Mouse (Mus musculus) limb, embryonic 14.5 days (tissue): Measurements from ENCODE around the gene Zmiz1. TPM values are rescaled to one million over a fixed set of nuclear protein-coding genes. Genes with fewer than 3 reads are reported as not detected.

Experiments
- ATAC-seq: fragments of 200-750 bp; cut with Nextera tagmentation; 2 replicates; pipeline ENCODE4 v1.8.0; 2017; ENCODE audit warnings: low read depth, moderate number of reproducible peaks, moderate TSS enrichment; ENCODE audit not compliant: low FRiP score
- DNase-seq: peaks from one replicate; pipeline ENCODE4 v3.0.0-alpha.2; 2015; ENCODE audit warnings: low spot score
- H3K27ac ChIP-seq: fragments of 300-500 bp; sonication (generic); replicated peaks from 2 replicates; pipeline ENCODE4 v1.5.1; 2014; ENCODE audit warnings: low read depth, mild to moderate bottlenecking, low read length, moderate library complexity, mixed read lengths
- H3K27me3 ChIP-seq: fragments of 300-500 bp; sonication (generic); 2 replicates; pipeline ENCODE4 v1.6.1; 2014; ENCODE audit warnings: low read length, mixed read lengths; ENCODE audit not compliant: control insufficient read depth, insufficient read depth
- H3K36me3 ChIP-seq: fragments of 300-500 bp; sonication (generic); 2 replicates; pipeline ENCODE4 v1.6.1; 2014; ENCODE audit warnings: mild to moderate bottlenecking, low read length, moderate library complexity, mixed read lengths; ENCODE audit not compliant: control insufficient read depth, insufficient read depth
- H3K4me1 ChIP-seq: fragments of 300-500 bp; sonication (generic); 2 replicates; pipeline ENCODE4 v1.6.1; 2014; ENCODE audit warnings: antibody characterized with exemption, low read length, mixed read lengths; ENCODE audit not compliant: control insufficient read depth, insufficient read depth
- H3K4me2 ChIP-seq: fragments of 300-500 bp; sonication (generic); replicated peaks from 2 replicates; pipeline ENCODE4 v1.6.1; 2014; ENCODE audit warnings: low read depth, mild to moderate bottlenecking, low read length, moderate library complexity; ENCODE audit not compliant: severe bottlenecking
- H3K4me3 ChIP-seq: fragments of 300-500 bp; sonication (generic); replicated peaks from 2 replicates; pipeline ENCODE4 v1.5.1; 2014; ENCODE audit warnings: low read length
- H3K9ac ChIP-seq: fragments of 300-500 bp; sonication (generic); 2 replicates; pipeline ENCODE4 v1.6.1; 2014; ENCODE audit warnings: mild to moderate bottlenecking, low read depth, low read length, moderate library complexity; ENCODE audit not compliant: severe bottlenecking
- H3K9me3 ChIP-seq: fragments of 300-500 bp; sonication (generic); 2 replicates; pipeline ENCODE4 v1.6.1; 2016; ENCODE audit warnings: low read length; ENCODE audit not compliant: control insufficient read depth
- POLR2A ChIP-seq: fragments of 200-500 bp; IDR thresholded peaks from 2 replicates; pipeline ENCODE4 v1.8.0; 2012; ENCODE audit warnings: inconsistent platforms, mild to moderate bottlenecking, moderate library complexity, borderline replicate concordance; ENCODE audit not compliant: insufficient read depth, insufficient read length; ENCODE audit errors: extremely low read depth
- WGBS: fragments of 180-500 bp; shearing (Covaris S2); extraction: QIAGEN DNeasy Blood & Tissue Kit; methylation state at CpG from one replicate; pipeline ENCODE4 v1.1.7; 2014; 5-methylcytosine and 5-hydroxymethylcytosine counted together
- polyA plus RNA-seq, 2 experiments: library from polyadenylated mRNA; depleted of rRNA in 1 of 2; stranded (reverse) in 1 of 2; unstranded in 1 of 2; fragments of >200 nt; fragmentation: Nextera tagmentation in 1 of 2; extraction: Ambion mirVana in 1 of 2; gene quantifications; 2 replicates each; pipeline versions ENCODE4 v1.2.1 to v1.2.3; 2012 to 2014

Gene Zmiz1
- polyA plus RNA-seq, 2 experiments = 61.8 to 81.2 TPM

DNA sequence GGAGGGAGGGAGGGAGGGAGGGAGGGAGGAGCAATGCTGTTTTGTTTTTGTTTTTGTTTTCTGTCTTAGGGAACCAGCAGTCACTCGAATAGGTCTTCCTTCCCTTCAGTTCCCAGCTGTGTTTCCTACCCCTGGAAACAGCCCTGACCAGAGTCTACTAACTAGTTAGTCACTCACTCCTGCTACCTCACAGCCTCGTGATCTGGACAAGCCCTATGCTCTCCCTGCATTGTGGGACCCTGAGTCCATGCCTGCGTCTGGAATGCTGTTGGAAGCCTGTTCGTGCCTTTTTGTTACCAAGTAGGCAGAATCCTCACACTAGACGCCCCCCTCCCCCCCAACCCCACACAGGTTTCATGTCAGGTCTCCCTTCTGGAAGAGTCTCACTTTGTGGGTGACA is 15.0 kb downstream of the Zmiz1 start:
- Histone ChIP-seq H3K27ac (no peak overlapping the region), H3K36me3 (peaks cover 29% of the 10 kb centered on the region), H3K27me3 (no peaks in the 10 kb centered on the region), H3K4me2 (no peak overlapping the region), H3K9me3 (no peaks in the 10 kb centered on the region), H3K4me3 (no peak overlapping the region), H3K4me1 (peaks cover 86% of the 10 kb centered on the region), H3K9ac (no peak overlapping the region)
- DNase-seq (no peak), ATAC-seq (no peak)
- WGBS = 38% methylated on average over 5 of the region's 5 CpGs
- no peak for TF ChIP-seq POLR2A

DNA sequence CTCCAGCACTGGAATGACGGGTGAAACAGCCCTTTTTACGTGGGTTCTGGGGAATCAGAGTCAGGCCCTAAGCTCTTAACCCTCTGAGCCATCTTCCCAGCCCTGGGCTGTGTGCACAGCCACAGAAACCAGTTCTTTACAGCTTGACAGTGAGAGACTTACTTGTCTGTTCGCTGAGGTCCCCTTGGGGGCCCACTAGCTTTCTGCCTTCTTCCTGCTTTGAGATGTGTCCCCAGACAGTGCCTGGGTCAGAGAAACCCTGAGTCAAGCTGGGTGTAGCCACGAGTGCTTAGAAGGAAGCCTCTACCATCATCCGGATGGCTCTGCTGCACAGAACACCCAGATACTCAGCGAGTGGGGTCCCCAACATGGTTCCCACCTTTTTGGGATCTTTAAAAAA is 15.7 kb downstream of the Zmiz1 start:
- WGBS = 49% methylated on average over 6 of the region's 6 CpGs
- Histone ChIP-seq H3K36me3 (peaks cover 34% of the 10 kb centered on the region), H3K4me1 (peaks cover 86% of the 10 kb centered on the region), H3K9ac (no peak overlapping the region), H3K4me2 (no peak overlapping the region), H3K27ac (0 out of 2 replicates have a peak overlapping the region, but pooled peaks have one; percentile 16), H3K9me3 (no peaks in the 10 kb centered on the region), H3K27me3 (no peaks in the 10 kb centered on the region), H3K4me3 (no peak overlapping the region)
- ATAC-seq = no peak
- TF ChIP-seq POLR2A = no peak
- DNase-seq = no peak

DNA sequence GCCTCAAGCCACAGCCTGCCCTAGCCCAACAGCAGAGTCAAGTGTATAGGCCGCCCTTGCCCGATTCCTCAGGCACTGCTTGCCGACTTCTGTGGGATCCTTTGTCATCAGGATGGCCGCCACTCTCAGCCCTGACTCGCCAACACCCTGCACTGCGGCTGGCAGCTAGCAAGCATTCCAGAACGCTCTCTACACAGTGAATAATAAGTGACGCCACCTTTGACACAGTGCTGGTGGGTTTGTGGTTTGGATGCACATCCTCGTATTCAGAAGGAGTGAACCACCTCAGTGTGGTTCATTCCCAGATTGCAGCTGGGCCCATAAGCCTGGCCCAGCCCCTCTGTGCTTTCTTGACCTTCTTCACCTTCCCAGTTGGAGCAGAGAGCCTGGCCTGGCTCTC is 17.1 kb downstream of the Zmiz1 start:
- Histone ChIP-seq H3K27ac (peak overlapping the region; percentile 33; the same call in 1 of the 2 replicates), H3K4me1 (peaks cover 87% of the 10 kb centered on the region), H3K9ac (no peak overlapping the region), H3K36me3 (peaks cover 29% of the 10 kb centered on the region), H3K4me3 (no peak overlapping the region), H3K9me3 (no peaks in the 10 kb centered on the region), H3K4me2 (no peak overlapping the region), H3K27me3 (no peaks in the 10 kb centered on the region)
- WGBS = 62% methylated on average over 9 of the region's 9 CpGs
- TF ChIP-seq POLR2A = no peak
- ATAC-seq (no peak), DNase-seq (no peak)

DNA sequence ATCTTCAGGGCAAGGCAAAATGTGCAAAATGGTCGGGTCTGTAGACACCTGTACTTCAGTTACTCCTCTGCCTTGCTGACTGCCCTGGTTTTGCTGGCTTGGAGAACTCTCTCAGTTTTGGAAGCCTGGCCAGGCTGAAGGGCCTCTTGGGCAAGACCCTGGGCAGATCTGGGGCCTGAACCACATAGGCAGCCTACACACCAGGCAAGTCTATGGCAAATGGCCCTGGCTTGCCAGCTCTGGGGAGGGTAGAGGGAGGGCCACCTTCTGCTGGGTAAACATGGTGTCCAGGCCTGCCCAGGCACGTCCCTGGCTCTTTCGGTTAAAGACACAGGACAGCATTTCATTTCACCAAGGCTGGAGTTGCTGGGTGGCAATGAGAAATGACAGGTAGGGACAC is 17.5 kb downstream of the Zmiz1 start:
- Histone ChIP-seq H3K4me2 (no peak overlapping the region), H3K9me3 (no peaks in the 10 kb centered on the region), H3K4me1 (peaks cover 84% of the 10 kb centered on the region), H3K36me3 (peaks cover 29% of the 10 kb centered on the region), H3K27ac (peak overlapping the region; percentile 33; the same call in 1 of the 2 replicates), H3K27me3 (no peaks in the 10 kb centered on the region), H3K4me3 (no peak overlapping the region), H3K9ac (no peak overlapping the region)
- no peak for DNase-seq
- TF ChIP-seq POLR2A = no peak
- no peak for ATAC-seq
- WGBS = 70% methylated on average over 3 of the region's 3 CpGs

DNA sequence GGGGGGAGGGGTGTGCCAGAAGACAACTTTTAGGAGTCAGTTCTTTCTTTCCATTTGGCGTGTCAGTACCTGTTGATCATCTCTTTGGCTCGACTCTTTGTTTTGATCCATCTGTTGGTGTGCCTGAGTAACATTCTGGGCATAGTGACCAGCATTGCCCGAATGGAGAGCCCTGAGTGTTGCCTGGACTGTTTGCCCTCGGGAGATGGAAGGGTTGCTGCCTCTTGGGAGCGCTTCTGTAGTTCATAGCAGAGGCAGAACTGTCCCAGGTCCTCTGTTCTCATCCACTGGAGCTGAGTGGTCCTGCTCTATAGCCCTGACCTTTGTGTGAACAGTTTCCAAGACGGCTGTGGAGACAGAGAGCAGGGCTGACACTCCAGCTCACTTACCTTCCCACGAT is 18.3 kb downstream of the Zmiz1 start:
- no peak overlapping the region for H3K4me3 ChIP-seq
- H3K4me2 ChIP-seq = no peak overlapping the region
- no peaks in the 10 kb centered on the region for H3K9me3 ChIP-seq
- ATAC-seq = no peak
- H3K27me3 ChIP-seq = no peaks in the 10 kb centered on the region
- WGBS = 70% methylated on average over 7 of the region's 7 CpGs
- no peak overlapping the region for H3K27ac ChIP-seq
- 0 out of 2 replicates have a peak overlapping the region, but pooled peaks have one; percentile 25 for H3K9ac ChIP-seq
- H3K4me1 ChIP-seq = peaks cover 78% of the 10 kb centered on the region
- no peak for TF ChIP-seq POLR2A
- H3K36me3 ChIP-seq = peaks cover 29% of the 10 kb centered on the region
- DNase-seq = no peak

DNA sequence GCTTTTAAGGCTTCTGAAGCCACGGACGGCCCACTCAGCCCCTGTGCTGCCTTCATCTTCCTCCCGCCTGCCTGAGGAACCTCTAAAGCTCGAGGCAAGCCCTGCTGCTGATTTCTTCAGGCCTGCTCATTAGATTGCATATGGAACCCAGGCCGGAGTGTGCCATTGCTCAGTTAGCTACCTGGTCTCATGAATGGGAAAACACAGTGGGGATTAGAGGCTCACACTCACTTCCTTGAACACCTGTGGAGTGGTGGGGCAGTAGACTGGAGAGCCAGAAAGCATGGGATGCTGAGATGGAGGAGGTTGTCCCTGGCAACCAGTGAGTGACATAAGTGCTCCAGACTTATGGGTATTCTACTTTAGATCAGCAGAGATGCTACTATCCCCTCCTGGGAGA is 19.3 kb downstream of the Zmiz1 start:
- peaks cover 35% of the 10 kb centered on the region for H3K36me3 ChIP-seq
- ATAC-seq (no peak), DNase-seq (no peak)
- no peaks in the 10 kb centered on the region for H3K27me3 ChIP-seq
- H3K27ac ChIP-seq = no peak overlapping the region
- H3K4me3 ChIP-seq = no peak overlapping the region
- H3K9me3 ChIP-seq = no peaks in the 10 kb centered on the region
- no peak overlapping the region for H3K4me2 ChIP-seq
- H3K4me1 ChIP-seq = peaks cover 74% of the 10 kb centered on the region
- TF ChIP-seq POLR2A = no peak
- WGBS = 57% methylated on average over 5 of the region's 5 CpGs
- H3K9ac ChIP-seq = no peak overlapping the region
